Mouse (Mus musculus): ENCODE results near the gene Iscu. TPM values are rescaled to one million over a fixed set of nuclear protein-coding genes. Genes with fewer than 3 reads are reported as not detected.
"Not testable (repeated sequence)": the region's sequence is repeated elsewhere in the genome, so short reads cannot be mapped to it uniquely, and the experiment has no call there.

Iscu gene
- polyA plus RNA-seq, 1 experiment from 2014 or later = 107 TPM

GRCm38 (mm10) chr5:113771213-113772162 is 1.1 kb upstream of the Iscu start:
- DNase-seq (ENCODE audit: low spot score) (peak; percentile 96), ATAC-seq (ENCODE audit: low read depth) (peak; percentile 85)
- peak overlapping the region; percentile 97 for H3K4me2 ChIP-seq (ENCODE audit: low read depth, low read length)
- peaks cover 10% of the 10 kb centered on the region for H3K4me1 ChIP-seq (ENCODE audit: control insufficient read depth, insufficient read depth, low read length)
- H3K27me3 ChIP-seq (replicated peaks; ENCODE audit: control insufficient read depth, insufficient read depth, low read length) = no peaks in the 10 kb centered on the region
- peak overlapping the region; percentile 99 for H3K4me3 ChIP-seq (ENCODE audit: low read depth, low read length)
- H3K9ac ChIP-seq (ENCODE audit: low read depth, low read length) = peak overlapping the region; percentile 95
- under 1% methylated on average over 76 of the region's 97 CpGs for WGBS
- peak overlapping the region; percentile 99 for H3K27ac ChIP-seq (replicated peaks; ENCODE audit: low read depth, low read length)
- no peaks in the 10 kb centered on the region for H3K9me3 ChIP-seq (ENCODE audit: control insufficient read depth, low read length)
- peaks cover 38% of the 10 kb centered on the region for H3K36me3 ChIP-seq (ENCODE audit: control insufficient read depth, insufficient read depth, low read length)

- Histone ChIP-seq H3K4me3 (ENCODE audit: low read depth, low read length) (peak overlapping the region; percentile 99), H3K9ac (ENCODE audit: low read depth, low read length) (peak overlapping the region; percentile 75), H3K36me3 (ENCODE audit: control insufficient read depth, insufficient read depth, low read length) (peaks cover 37% of the 10 kb centered on the region), H3K4me1 (ENCODE audit: control insufficient read depth, insufficient read depth, low read length) (peaks cover 10% of the 10 kb centered on the region), H3K27ac (replicated peaks; ENCODE audit: low read depth, low read length) (no peak overlapping the region; the same call in 1 of the 2 replicates), H3K27me3 (replicated peaks; ENCODE audit: control insufficient read depth, insufficient read depth, low read length) (no peaks in the 10 kb centered on the region), H3K9me3 (ENCODE audit: control insufficient read depth, low read length) (no peaks in the 10 kb centered on the region), H3K4me2 (ENCODE audit: low read depth, low read length) (peak overlapping the region; percentile 97)
- ATAC-seq (ENCODE audit: low read depth) (peak; percentile 2; the same call in 1 of the 2 replicates), DNase-seq (ENCODE audit: low spot score) (no peak)
- WGBS = 5% methylated on average over 12 of the region's 38 CpGs
Observed at GRCm38 (mm10) chr5:113772905-113773519, 464 bp downstream of the Iscu start.

DNA sequence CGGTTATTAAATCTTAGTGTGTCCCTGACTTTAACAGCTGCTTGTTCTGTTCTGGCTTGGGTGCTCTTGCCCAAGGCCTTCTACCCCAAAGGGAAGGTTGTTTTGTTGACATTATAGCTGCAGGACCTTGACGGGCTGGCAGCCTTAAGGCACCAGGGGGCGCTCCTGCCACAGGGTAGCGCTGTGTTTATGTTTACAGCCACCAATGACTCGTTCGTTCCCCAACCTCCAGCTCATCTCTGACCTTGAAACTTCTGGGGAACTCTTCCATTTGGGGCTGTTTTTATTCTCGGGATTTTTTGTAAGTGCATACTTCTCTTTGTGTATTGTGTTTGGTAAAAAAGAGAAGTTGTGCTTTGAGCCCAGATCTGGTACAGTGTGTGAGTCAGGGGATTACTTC is 1.1 kb downstream of the Iscu start:
- Histone ChIP-seq H3K9me3 (ENCODE audit: control insufficient read depth, low read length) (no peaks in the 10 kb centered on the region), H3K27ac (replicated peaks; ENCODE audit: low read depth, low read length) (no peak overlapping the region), H3K36me3 (ENCODE audit: control insufficient read depth, insufficient read depth, low read length) (peaks cover 36% of the 10 kb centered on the region), H3K4me2 (ENCODE audit: low read depth, low read length) (peak overlapping the region; percentile 97), H3K4me1 (ENCODE audit: control insufficient read depth, insufficient read depth, low read length) (peaks cover 10% of the 10 kb centered on the region), H3K9ac (ENCODE audit: low read depth, low read length) (peak overlapping the region; percentile 75; the same call in 1 of the 2 replicates), H3K4me3 (ENCODE audit: low read depth, low read length) (peak overlapping the region; percentile 99), H3K27me3 (replicated peaks; ENCODE audit: control insufficient read depth, insufficient read depth, low read length) (no peaks in the 10 kb centered on the region)
- DNase-seq (ENCODE audit: low spot score) (peak; percentile 86), ATAC-seq (ENCODE audit: low read depth) (no peak)
- WGBS = under 1% methylated on average over 7 of the region's 7 CpGs

DNA sequence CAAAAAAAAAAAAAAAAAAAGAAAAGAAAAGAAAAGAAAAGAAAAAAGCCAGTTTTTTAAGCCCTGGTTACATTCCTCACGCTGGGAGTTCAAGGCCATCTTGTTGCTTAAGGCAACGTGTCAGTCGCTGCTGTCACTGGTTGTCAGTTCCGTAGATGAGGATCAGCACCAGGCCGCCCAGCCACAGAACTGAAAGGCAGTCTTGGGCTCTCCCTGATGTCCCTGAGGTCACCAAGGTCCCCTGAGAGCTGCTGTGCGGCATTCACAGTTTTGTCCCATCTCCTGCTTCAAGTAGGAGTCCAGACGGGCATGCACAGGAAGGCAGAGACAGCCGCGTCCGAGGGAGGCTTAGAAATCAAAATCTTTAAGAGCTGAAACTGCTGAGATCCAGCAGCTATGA is 3.0 kb downstream of the Iscu start:
- Histone ChIP-seq H3K4me2 (ENCODE audit: low read depth, low read length) (no peak overlapping the region), H3K27me3 (replicated peaks; ENCODE audit: control insufficient read depth, insufficient read depth, low read length) (no peaks in the 10 kb centered on the region), H3K9me3 (ENCODE audit: control insufficient read depth, low read length) (no peaks in the 10 kb centered on the region), H3K27ac (replicated peaks; ENCODE audit: low read depth, low read length) (no peak overlapping the region), H3K4me1 (ENCODE audit: control insufficient read depth, insufficient read depth, low read length) (peaks cover under 1% of the 10 kb centered on the region), H3K9ac (ENCODE audit: low read depth, low read length) (no peak overlapping the region), H3K36me3 (ENCODE audit: control insufficient read depth, insufficient read depth, low read length) (peaks cover 35% of the 10 kb centered on the region), H3K4me3 (ENCODE audit: low read depth, low read length) (no peak overlapping the region)
- DNase-seq (ENCODE audit: low spot score) (no peak), ATAC-seq (ENCODE audit: low read depth) (no peak)
- WGBS = 87% methylated on average over 10 of the region's 10 CpGs

DNA sequence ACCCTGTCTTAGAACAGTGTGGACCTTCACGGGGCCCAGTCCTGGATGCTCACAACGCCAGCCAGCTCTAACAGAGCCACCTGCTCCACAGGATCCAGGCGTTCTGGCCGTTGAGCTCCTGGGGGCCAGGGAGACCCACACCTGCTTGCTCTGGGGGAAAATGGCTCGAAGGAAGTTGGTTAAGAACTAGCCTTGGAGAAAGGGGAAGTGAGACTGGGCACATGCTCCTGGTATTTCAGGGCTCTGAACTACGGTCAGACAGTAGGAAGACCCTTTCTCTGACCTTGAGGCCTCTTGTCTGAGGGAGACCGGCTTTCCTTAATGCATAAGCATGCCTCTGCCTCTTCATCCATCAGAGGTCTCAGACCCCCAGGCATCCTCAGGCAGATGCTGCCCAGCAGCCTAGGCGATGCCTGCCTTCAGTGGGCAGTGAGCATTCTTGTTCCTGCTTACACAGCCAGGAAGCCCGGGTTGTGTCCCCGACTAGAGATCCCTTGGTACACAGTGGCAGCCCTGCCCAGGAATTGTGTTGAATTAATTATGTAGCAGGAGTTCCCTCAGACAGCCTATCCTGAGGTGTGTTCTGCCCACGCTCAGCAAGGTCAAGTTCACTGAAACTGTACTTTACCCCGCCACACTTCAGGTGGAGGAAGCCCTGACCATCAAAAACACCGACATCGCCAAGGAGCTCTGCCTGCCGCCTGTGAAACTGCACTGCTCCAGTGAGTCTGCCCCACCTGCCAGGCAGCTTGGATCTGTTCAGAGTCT is 3.8 kb downstream of the Iscu start:
- peaks cover 35% of the 10 kb centered on the region for H3K36me3 ChIP-seq (ENCODE audit: control insufficient read depth, insufficient read depth, low read length)
- no peaks in the 10 kb centered on the region for H3K4me1 ChIP-seq (ENCODE audit: control insufficient read depth, insufficient read depth, low read length)
- 92% methylated on average over 15 of the region's 15 CpGs for WGBS
- no peak for DNase-seq (ENCODE audit: low spot score)
- H3K27me3 ChIP-seq (replicated peaks; ENCODE audit: control insufficient read depth, insufficient read depth, low read length) = no peaks in the 10 kb centered on the region
- no peak overlapping the region for H3K27ac ChIP-seq (replicated peaks; ENCODE audit: low read depth, low read length)
- no peak for ATAC-seq (ENCODE audit: low read depth)
- H3K4me3 ChIP-seq (ENCODE audit: low read depth, low read length) = no peak overlapping the region
- H3K9ac ChIP-seq (ENCODE audit: low read depth, low read length) = no peak overlapping the region
- H3K4me2 ChIP-seq (ENCODE audit: low read depth, low read length) = no peak overlapping the region
- H3K9me3 ChIP-seq (ENCODE audit: control insufficient read depth, low read length) = no peaks in the 10 kb centered on the region

GRCm38 (mm10) chr5:113776896-113777226 is 4.3 kb downstream of the Iscu start:
- no peak for ATAC-seq (ENCODE audit: low read depth)
- Histone ChIP-seq H3K4me3 (ENCODE audit: low read depth, low read length) (no peak overlapping the region), H3K9ac (ENCODE audit: low read depth, low read length) (no peak overlapping the region), H3K27ac (replicated peaks; ENCODE audit: low read depth, low read length) (no peak overlapping the region), H3K4me2 (ENCODE audit: low read depth, low read length) (no peak overlapping the region), H3K27me3 (replicated peaks; ENCODE audit: control insufficient read depth, insufficient read depth, low read length) (no peaks in the 10 kb centered on the region), H3K4me1 (ENCODE audit: control insufficient read depth, insufficient read depth, low read length) (no peaks in the 10 kb centered on the region), H3K36me3 (ENCODE audit: control insufficient read depth, insufficient read depth, low read length) (peaks cover 35% of the 10 kb centered on the region), H3K9me3 (ENCODE audit: control insufficient read depth, low read length) (no peaks in the 10 kb centered on the region)
- 91% methylated on average over 8 of the region's 8 CpGs for WGBS
- DNase-seq (ENCODE audit: low spot score) = no peak

DNA sequence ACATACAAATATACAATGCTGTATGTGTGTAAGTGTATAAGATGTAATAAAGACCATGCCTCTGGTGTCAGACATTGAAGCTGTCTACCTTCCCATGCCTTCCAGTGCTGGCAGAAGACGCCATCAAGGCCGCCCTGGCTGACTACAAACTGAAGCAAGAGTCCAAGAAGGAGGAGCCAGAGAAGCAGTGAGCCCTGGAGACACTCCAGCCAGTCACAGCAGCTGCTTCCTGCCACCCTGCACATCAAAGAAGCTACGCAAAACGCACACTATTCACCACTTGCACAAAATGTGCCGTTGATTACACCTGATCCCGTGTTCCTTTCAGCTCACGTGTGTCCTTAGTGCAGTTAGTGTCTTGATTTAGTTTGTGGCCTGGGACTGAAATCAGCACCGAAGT is 5.2 kb downstream of the Iscu start:
- H3K4me1 ChIP-seq (ENCODE audit: control insufficient read depth, insufficient read depth, low read length); H3K27ac ChIP-seq (replicated peaks; ENCODE audit: low read depth, low read length); H3K9ac ChIP-seq (ENCODE audit: low read depth, low read length); DNase-seq (ENCODE audit: low spot score); H3K9me3 ChIP-seq (ENCODE audit: control insufficient read depth, low read length); H3K4me2 ChIP-seq (ENCODE audit: low read depth, low read length); H3K27me3 ChIP-seq (replicated peaks; ENCODE audit: control insufficient read depth, insufficient read depth, low read length); H3K4me3 ChIP-seq (ENCODE audit: low read depth, low read length); ATAC-seq (ENCODE audit: low read depth): not testable (repeated sequence)
- H3K36me3 ChIP-seq (ENCODE audit: control insufficient read depth, insufficient read depth, low read length) = peaks cover 35% of the 10 kb centered on the region
- WGBS = 93% methylated on average over 8 of the region's 8 CpGs

GRCm38 (mm10) chr5:113779569-113779968 is 7.0 kb downstream of the Iscu start:
- peaks cover 31% of the 10 kb centered on the region for H3K36me3 ChIP-seq (ENCODE audit: control insufficient read depth, insufficient read depth, low read length)
- DNase-seq (ENCODE audit: low spot score) = no peak
- H3K4me3 ChIP-seq (ENCODE audit: low read depth, low read length) = no peak overlapping the region
- H3K9me3 ChIP-seq (ENCODE audit: control insufficient read depth, low read length) = no peaks in the 10 kb centered on the region
- no peak for ATAC-seq (ENCODE audit: low read depth)
- H3K27me3 ChIP-seq (replicated peaks; ENCODE audit: control insufficient read depth, insufficient read depth, low read length) = no peaks in the 10 kb centered on the region
- WGBS = 76% methylated on average over 5 of the region's 5 CpGs
- peaks cover 12% of the 10 kb centered on the region; the same call in 1 of the 2 replicates for H3K4me1 ChIP-seq (ENCODE audit: control insufficient read depth, insufficient read depth, low read length)
- H3K9ac ChIP-seq (ENCODE audit: low read depth, low read length) = no peak overlapping the region
- no peak overlapping the region for H3K4me2 ChIP-seq (ENCODE audit: low read depth, low read length)
- no peak overlapping the region for H3K27ac ChIP-seq (replicated peaks; ENCODE audit: low read depth, low read length)
